Mouse (Mus musculus) erythroblast, embryonic 14.5 days (primary cell): ENCODE data around the gene Dlg5.

Source experiments
- GATA1 ChIP-seq: IDR thresholded peaks from 2 replicates; pipeline ENCODE4 v1.6.1; 2012; ENCODE audit warnings: low read length, inconsistent platforms, mixed read lengths
- TAL1 ChIP-seq: IDR thresholded peaks from 3 replicates; pipeline ENCODE4 v1.6.1; 2012; ENCODE audit warnings: low read length, inconsistent platforms, mixed read lengths

GRCm38 (mm10) chr14:24212861-24213260 is 32.9 kb downstream of the Dlg5 start:
- no peak for TF ChIP-seq GATA1
- TF ChIP-seq TAL1 = no peak
